Mouse (Mus musculus): ENCODE results near the gene Atp5c1. TPM values are rescaled to one million over a fixed set of nuclear protein-coding genes. Genes with fewer than 3 reads are reported as not detected.

Gene Atp5c1
- 673 and 744 TPM in 2 replicates for polyA plus RNA-seq (2015; fragmentation: Nextera tagmentation; extraction: Ambion mirVana)

GRCm38 (mm10) chr2:10080310-10081010 is at the start of gene Atp5c1, which contains the start of gene Kin:
Gene Atp5c1 (minus strand): TSS chr2:10080510.
Gene Kin (plus strand): TSS chr2:10080593.

DNA sequence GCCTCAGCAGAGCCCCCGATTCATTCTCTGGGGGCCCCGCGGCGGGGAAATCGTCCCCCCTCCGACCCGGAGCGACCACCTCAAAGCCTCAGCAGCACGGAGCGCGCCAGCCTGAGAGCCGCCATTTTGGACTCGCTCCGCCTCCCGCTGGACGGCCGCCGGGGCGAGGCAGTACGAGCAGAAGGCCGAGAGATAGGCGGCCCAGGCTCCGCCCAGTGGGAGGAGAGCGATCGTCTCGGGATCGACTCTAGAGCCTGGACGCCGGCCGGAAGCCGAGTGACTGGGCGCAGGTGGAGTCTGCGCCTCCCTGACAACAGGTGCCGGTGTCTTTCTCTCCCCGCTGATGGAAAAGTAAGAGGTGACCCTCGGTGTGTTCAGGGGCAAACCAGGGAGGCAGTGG is 31.8 kb downstream of the Atp5c1 start, which contains the start of gene Taf3:
Gene Taf3, minus strand, starts transcription at position 136 of the 400 bp plus-strand sequence.

Other genes starting within 250 kb of the Atp5c1 start
- 1.0 TPM in 2 replicates for gene 4930412O13Rik, start 199.3 kb downstream of the Atp5c1 start, polyA plus RNA-seq (2015; fragmentation: Nextera tagmentation; extraction: Ambion mirVana)
- gene 9230102O04Rik, start 191.0 kb downstream of the Atp5c1 start, polyA plus RNA-seq (2015; fragmentation: Nextera tagmentation; extraction: Ambion mirVana): 1.9 TPM in 2 replicates
- 42.3 and 50.0 TPM in 2 replicates for gene Gata3, start 190.5 kb downstream of the Atp5c1 start, polyA plus RNA-seq (2015; fragmentation: Nextera tagmentation; extraction: Ambion mirVana)
- gene Taf3, start 31.9 kb downstream of the Atp5c1 start, polyA plus RNA-seq (2015; fragmentation: Nextera tagmentation; extraction: Ambion mirVana): 6.2 and 7.7 TPM in 2 replicates
- gene Kin, start 83 bp upstream of the Atp5c1 start, polyA plus RNA-seq (2015; fragmentation: Nextera tagmentation; extraction: Ambion mirVana): 17.9 and 29.0 TPM in 2 replicates
- 24.3 and 24.7 TPM in 2 replicates for gene Itih2, start 50.9 kb upstream of the Atp5c1 start, polyA plus RNA-seq (2015; fragmentation: Nextera tagmentation; extraction: Ambion mirVana)
- gene Itih5, start 73.1 kb upstream of the Atp5c1 start, polyA plus RNA-seq (2015; fragmentation: Nextera tagmentation; extraction: Ambion mirVana): 14.5 and 19.9 TPM in 2 replicates